In genomic region chr1:71880480-71880879, GRCm38 (mm10) we compare ENCODE assay signal across 29 mouse cellular contexts.
DNase-seq lines count a peak whose midpoint lies in the region; ATAC-seq and TF ChIP-seq lines count a peak whose summit lies in the region.
"Had no signal": no experiment of that assay in that cellular context is flagged by ENCODE, and none has a peak within 500 bp of the region (broad histone marks: within the 10 kb centered on the region; RNA-seq: fewer than 3 reads in every experiment).

No protein-coding gene starts in this region.

- no peaks in the 10 kb centered on the region for H3K4me1 ChIP-seq in CH12.LX (ENCODE audit: control insufficient read depth in 1 of 2, insufficient read depth in 2 of 2)
- no peaks in the 10 kb centered on the region for H3K4me1 ChIP-seq in kidney, adult 2 months (ENCODE audit: control insufficient read depth, insufficient read depth, low read length)
- H3K4me1 ChIP-seq: heart, embryonic 15.5 days had no signal

- dilution Hi-C loops in CH12.LX (cut with MboI; ENCODE audit: extremely low pct_ligation_motif_present, extremely low pct_unique_long_range_greater_than_20kb, low sequenced_read_pairs), result no loop called here

- TF ChIP-seq POLR2A in CH12.LX (IDR thresholded peaks at IDR 0.05; ENCODE audit: low read depth, low read length), result no peak
- TF ChIP-seq POLR2A in kidney, adult 2 months (IDR thresholded peaks at IDR 0.05; ENCODE audit: low read depth, low read length), result no peak

- H3K36me3 ChIP-seq in CH12.LX (replicated peaks in 1 of 2; ENCODE audit: control insufficient read depth in 1 of 2, insufficient read depth in 1 of 2, low read length in 1 of 2), result no peaks in the 10 kb centered on the region
- H3K36me3 ChIP-seq in kidney, adult 2 months (ENCODE audit: control insufficient read depth, insufficient read depth, low read length), result no peaks in the 10 kb centered on the region
- H3K36me3 ChIP-seq: embryonic facial prominence, embryonic 12.5 days; embryonic facial prominence, embryonic 15.5 days; forebrain, embryonic 10.5 days; G1E; heart, embryonic 12.5 days; heart, embryonic 15.5 days had no signal

- no peak for TF ChIP-seq RAD21 in CH12.LX (IDR thresholded peaks at IDR 0.05; ENCODE audit: low read depth, low read length)

- no peaks in the 10 kb centered on the region for H3K79me2 ChIP-seq in CH12.LX (replicated peaks; ENCODE audit: control insufficient read depth, extremely low read depth, insufficient read depth, poor library complexity, severe bottlenecking)

- TF ChIP-seq CTCF in CH12.LX (conservative IDR thresholded peaks at IDR 0.05 in 1 of 2, IDR thresholded peaks at IDR 0.05 in 1 of 2; ENCODE audit: low read depth in 2 of 2, low read length in 2 of 2), result no peak
- no peak for TF ChIP-seq CTCF in Patski (IDR thresholded peaks at IDR 0.05)
- TF ChIP-seq CTCF in kidney, adult 2 months (conservative IDR thresholded peaks at IDR 0.05; ENCODE audit: insufficient read depth, insufficient read length, low read depth, low read length), result no peak

- no peaks in the 10 kb centered on the region for H3K9me3 ChIP-seq in CH12.LX (replicated peaks; ENCODE audit: low read length)
- H3K9me3 ChIP-seq: embryonic facial prominence, embryonic 12.5 days; embryonic facial prominence, embryonic 15.5 days; forebrain, embryonic 10.5 days; G1E; heart, embryonic 12.5 days; heart, embryonic 15.5 days had no signal

- in situ Hi-C loops in CH12.LX (cut with MboI; ENCODE audit: low pct_ligation_motif_present, low pct_unique_long_range_greater_than_20kb, low sequenced_read_pairs), result no loop called here
- in situ Hi-C loops in Patski (cut with MboI; ENCODE audit: low pct_unique_long_range_greater_than_20kb), result loop anchor here (5.0 to 10.0 kb wide), 2 partner anchors 226 to 242 kb away; partner anchors contain the start of gene Fn1

- H3K4me2 ChIP-seq in CH12.LX (ENCODE audit: insufficient read depth, low read depth, poor library complexity, severe bottlenecking), result no peak overlapping the region
- H3K4me2 ChIP-seq: embryonic facial prominence, embryonic 12.5 days; embryonic facial prominence, embryonic 15.5 days; heart, embryonic 12.5 days; heart, embryonic 15.5 days; hindbrain, embryonic 14.5 days had no signal

- CTCF ChIA-PET in Patski (lab: Charles Lee), result no interaction called here

- no peak overlapping the region for H3K9ac ChIP-seq in CH12.LX (ENCODE audit: insufficient read depth, low read depth)
- H3K9ac ChIP-seq: embryonic facial prominence, embryonic 12.5 days; embryonic facial prominence, embryonic 15.5 days; forebrain, postnatal 0 days; heart, embryonic 12.5 days; heart, embryonic 15.5 days; hindbrain, embryonic 14.5 days had no signal

- TF ChIP-seq EP300 in CH12.LX (IDR thresholded peaks at IDR 0.05; ENCODE audit: low read length), result no peak

- no peak overlapping the region for H3K27ac ChIP-seq in CH12.LX (ENCODE audit: insufficient read depth, low read depth)
- H3K27ac ChIP-seq in kidney, adult 2 months (ENCODE audit: insufficient read depth, low read depth, low read length), result no peak overlapping the region
- H3K27ac ChIP-seq: embryonic facial prominence, embryonic 12.5 days; embryonic facial prominence, embryonic 15.5 days; forebrain, embryonic 10.5 days; gastrocnemius, adult 2 months; heart, embryonic 15.5 days; hindbrain, embryonic 14.5 days; hindbrain, postnatal 0 days had no signal

- intact Hi-C loops in heart, postnatal 10 days (cut with DNase I), result loop anchor here (5.0 kb wide), 1 partner anchor 228 kb away; the partner anchor contains the start of gene Fn1

- WGBS in kidney, adult 2 months, result 68% methylated on average over 6 of the region's 6 CpGs

- H3K27me3 ChIP-seq in CH12.LX (replicated peaks) (no peaks in the 10 kb centered on the region), Patski (no peaks in the 10 kb centered on the region)
- no peaks in the 10 kb centered on the region for H3K27me3 ChIP-seq in kidney, adult 2 months (replicated peaks; ENCODE audit: control insufficient read depth, insufficient read depth, low read length)
- H3K27me3 ChIP-seq: embryonic facial prominence, embryonic 12.5 days; embryonic facial prominence, embryonic 15.5 days; heart, embryonic 12.5 days; heart, embryonic 15.5 days had no signal

- peak; percentile 68 for DNase-seq in heart, adult 11 months
- DNase-seq in heart, postnatal 10 days, result no peak
- DNase-seq in 3134 (ENCODE audit: extremely low read depth, insufficient read length, low spot score) (peak; percentile 79), CH12.LX (ENCODE audit: extremely low read depth) (peak; percentile 3), Patski (ENCODE audit: low read depth, low spot score) (peak; percentile 85)
- no peak for DNase-seq in kidney, adult 2 months
- DNase-seq in cerebellum, postnatal 25 days, result no peak
- no peak for DNase-seq in cerebellum, adult 9-11 months
- DNase-seq: adrenal gland, postnatal 10 days; adrenal gland, postnatal 36 days; cerebellum, adult 18-20 months; cerebellum, postnatal 10 days; gastrocnemius, adult 2 months; gastrocnemius, postnatal 14 days; heart, adult 18-20 months; heart, postnatal 14 days; heart, postnatal 4 days; kidney, adult 18-20 months had no signal

- H3K4me3 ChIP-seq in CH12.LX (replicated peaks in 1 of 3; ENCODE audit: low read depth in 2 of 3, low read length in 2 of 3, poor library complexity in 1 of 3), result no peak overlapping the region
- H3K4me3 ChIP-seq in kidney, adult 2 months (ENCODE audit: insufficient read depth, low read depth, low read length), result no peak overlapping the region
- H3K4me3 ChIP-seq: embryonic facial prominence, embryonic 12.5 days; embryonic facial prominence, embryonic 15.5 days; forebrain, embryonic 10.5 days; gastrocnemius, adult 2 months; heart, embryonic 12.5 days; heart, embryonic 15.5 days had no signal

- ATAC-seq in Patski, result peak; percentile 98
- ATAC-seq: hindbrain, postnatal 0 days; inflammation-experienced regulatory T-cells, adult 6 months; intestine, embryonic 16.5 days had no signal

- POLR2A ChIA-PET in Patski (lab: Charles Lee), result no interaction called here

TF ChIP-seq in CH12.LX, 34 proteins besides CTCF, POLR2A, EP300 and RAD21:
- no peak for TF ChIP-seq ZNF384 (IDR thresholded peaks at IDR 0.05; ENCODE audit: low read depth, low read length)
- no peak for TF ChIP-seq CHD2 (IDR thresholded peaks at IDR 0.05; ENCODE audit: low read length)
- TF ChIP-seq NRF1 (IDR thresholded peaks at IDR 0.05; ENCODE audit: low read depth, low read length), result no peak
- TF ChIP-seq PAX5 (IDR thresholded peaks at IDR 0.05; ENCODE audit: low read length), result no peak
- no peak for TF ChIP-seq ELF1 (IDR thresholded peaks at IDR 0.05; ENCODE audit: low read depth, low read length)
- TF ChIP-seq MEF2A (IDR thresholded peaks at IDR 0.05; ENCODE audit: borderline replicate concordance, low read depth, low read length), result no peak
TF ChIP-seq in CH12.LX: peak in this region for 0.

Comparison
In these comparisons a context has a peak if more than half of its experiments do, and no peak if none do; other contexts are left out.
1. DNase-seq: peak in heart, adult 11 months (single experiment), 3134 (single experiment), CH12.LX (single experiment) and Patski (single experiment); none in heart, postnatal 10 days (0 of 2), kidney, adult 2 months (single experiment), cerebellum, postnatal 25 days (0 of 2) and cerebellum, adult 9-11 months (single experiment).